Comparison of ENCODE assay signal across 7 mouse cellular contexts in the genomic region with DNA sequence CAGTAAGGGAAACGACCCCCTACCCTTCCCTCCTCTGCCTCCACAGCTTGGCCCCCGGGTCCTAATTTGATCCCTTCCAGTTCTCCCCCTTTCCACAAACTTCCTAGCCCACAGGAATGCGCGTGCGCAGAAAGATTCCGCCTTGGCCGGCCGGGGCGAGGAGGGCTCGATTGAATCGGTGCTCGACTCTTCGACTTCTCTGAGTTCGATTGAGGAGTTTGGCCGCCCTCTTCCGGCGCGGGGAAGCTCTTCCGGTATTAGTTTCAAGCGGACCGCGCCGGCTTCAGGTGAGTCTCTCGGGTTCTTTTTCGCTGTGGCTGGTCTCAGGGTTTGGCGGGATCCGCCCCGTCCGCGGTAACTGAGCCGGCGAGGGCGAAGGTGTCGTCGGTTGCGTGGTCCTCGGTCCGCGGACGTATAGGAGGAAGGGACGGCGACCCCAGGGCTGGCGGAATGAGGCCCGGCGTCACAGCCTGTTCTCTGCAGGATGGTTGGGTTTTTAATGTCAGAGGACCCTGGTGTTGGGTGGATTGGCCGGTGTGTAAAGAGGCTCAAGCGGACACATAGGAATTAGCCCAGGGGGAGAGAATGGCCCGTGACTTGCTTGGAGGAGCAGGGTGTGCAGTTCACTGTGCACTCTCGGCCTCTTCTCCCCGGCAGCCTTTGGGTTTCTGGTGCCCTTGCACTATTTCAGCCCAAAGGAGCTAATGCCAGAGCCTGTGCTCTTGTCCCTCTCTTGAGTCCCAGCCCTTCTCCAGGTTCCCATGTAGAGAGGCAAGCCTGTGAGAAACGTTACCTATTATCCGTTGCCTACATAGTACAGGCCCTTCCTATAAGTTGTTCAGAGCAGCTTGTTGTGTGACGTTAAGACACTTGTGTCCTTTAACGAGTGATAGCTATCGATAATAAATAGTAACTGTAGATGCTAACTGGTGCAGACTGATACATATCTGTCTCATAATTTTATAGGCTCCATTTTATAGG. TPM values are rescaled to one million over a fixed set of nuclear protein-coding genes. Genes with fewer than 3 reads are reported as not detected.
A peak's percentile ranks its signal among the peaks of the same experiment; 100 is the strongest.
DNase-seq lines count a peak whose midpoint lies in the region; ATAC-seq and TF ChIP-seq lines count a peak whose summit lies in the region.

A gene (plus strand): TSS at position 228 of the 981 bp plus-strand sequence.

- 1% methylated on average over 55 of the region's 55 CpGs for WGBS in embryonic facial prominence, embryonic 12.5 days
- 1% methylated on average over 55 of the region's 55 CpGs for WGBS in heart, adult 2 months
- 1% methylated on average over 55 of the region's 55 CpGs for WGBS in limb, embryonic 13.5 days
- WGBS in midbrain, embryonic 16.5 days = under 1% methylated on average over 55 of the region's 55 CpGs

- no peaks in the 10 kb centered on the region for H3K27me3 ChIP-seq in embryonic facial prominence, embryonic 12.5 days
- H3K27me3 ChIP-seq in heart, adult 2 months (ENCODE audit: control insufficient read depth, insufficient read depth, low read length) = no peaks in the 10 kb centered on the region
- H3K27me3 ChIP-seq in limb, embryonic 13.5 days = peaks cover 2% of the 10 kb centered on the region; the same call in 1 of the 2 replicates
- no peaks in the 10 kb centered on the region for H3K27me3 ChIP-seq in midbrain, embryonic 16.5 days (ENCODE audit: control insufficient read depth, insufficient read depth, low read depth, low read length)

- DNase-seq in adrenal gland, postnatal 25 days = peak; percentile 91
- peak; percentile 91 to 94 for DNase-seq in heart, adult 2 months
- peak; percentile 87 to 92 for DNase-seq in kidney, adult 8-10 months
- DNase-seq in spleen, postnatal 10 days (ENCODE audit: low spot score in 2 of 2) = peak; percentile 72 to 87

- H3K36me3 ChIP-seq in embryonic facial prominence, embryonic 12.5 days = peaks cover 26% of the 10 kb centered on the region
- peaks cover 16% of the 10 kb centered on the region for H3K36me3 ChIP-seq in heart, adult 2 months (ENCODE audit: control insufficient read depth, insufficient read depth, low read length)
- peaks cover 24% of the 10 kb centered on the region for H3K36me3 ChIP-seq in limb, embryonic 13.5 days
- no peaks in the 10 kb centered on the region for H3K36me3 ChIP-seq in midbrain, embryonic 16.5 days (ENCODE audit: control insufficient read depth, insufficient read depth, low read length)

- peaks cover 5% of the 10 kb centered on the region; the same call in 1 of the 2 replicates for H3K4me1 ChIP-seq in embryonic facial prominence, embryonic 12.5 days
- H3K4me1 ChIP-seq in heart, adult 2 months (ENCODE audit: control insufficient read depth, insufficient read depth, low read length) = peaks cover 5% of the 10 kb centered on the region
- H3K4me1 ChIP-seq in limb, embryonic 13.5 days = peaks cover 4% of the 10 kb centered on the region
- peaks cover 6% of the 10 kb centered on the region for H3K4me1 ChIP-seq in midbrain, embryonic 16.5 days (ENCODE audit: control insufficient read depth, insufficient read depth, low read length)

- H3K4me3 ChIP-seq in embryonic facial prominence, embryonic 12.5 days = peak within 1 kb of the TSS; percentile 97
- H3K4me3 ChIP-seq in heart, adult 2 months = peak within 1 kb of the TSS; percentile 99
- H3K4me3 ChIP-seq in limb, embryonic 13.5 days = peak within 1 kb of the TSS; percentile 97
- peak within 1 kb of the TSS; percentile 95 for H3K4me3 ChIP-seq in midbrain, embryonic 16.5 days (ENCODE audit: low read depth, low read length)

- 0 out of 2 replicates have a peak, but pooled peaks have one; percentile 47 for TF ChIP-seq EP300 in heart, adult 2 months (IDR thresholded peaks at IDR 0.05; ENCODE audit: insufficient read depth, low read depth, low read length)

- ATAC-seq in embryonic facial prominence, embryonic 12.5 days (ENCODE audit: insufficient number of reproducible peaks, insufficient read depth, low FRiP score, low TSS enrichment) = peak; percentile 91
- ATAC-seq in limb, embryonic 13.5 days (ENCODE audit: low FRiP score, low read depth) = peak; percentile 92
- peak; percentile 97 for ATAC-seq in midbrain, embryonic 16.5 days

- peak; percentile 52; the same call in 1 of the 2 replicates for TF ChIP-seq POLR2A in heart, adult 2 months (IDR thresholded peaks at IDR 0.05; ENCODE audit: insufficient read depth, low read depth, low read length)

- peaks cover 4% of the 10 kb centered on the region for H3K79me2 ChIP-seq in heart, adult 2 months (replicated peaks; ENCODE audit: control insufficient read depth, insufficient read depth, low read length)

- no peaks in the 10 kb centered on the region for H3K9me3 ChIP-seq in embryonic facial prominence, embryonic 12.5 days
- no peaks in the 10 kb centered on the region for H3K9me3 ChIP-seq in limb, embryonic 13.5 days
- no peaks in the 10 kb centered on the region for H3K9me3 ChIP-seq in midbrain, embryonic 16.5 days (replicated peaks; ENCODE audit: control insufficient read depth, low read length, poor library complexity, severe bottlenecking)

- H3K4me2 ChIP-seq in embryonic facial prominence, embryonic 12.5 days (replicated peaks) = peak within 1 kb of the TSS; percentile 71
- peak within 1 kb of the TSS; percentile 82 for H3K4me2 ChIP-seq in limb, embryonic 13.5 days (replicated peaks)
- peak within 1 kb of the TSS; percentile 89 for H3K4me2 ChIP-seq in midbrain, embryonic 16.5 days (ENCODE audit: low read length)

- peak within 1 kb of the TSS; percentile 85 for H3K9ac ChIP-seq in embryonic facial prominence, embryonic 12.5 days
- peak within 1 kb of the TSS; percentile 98 for H3K9ac ChIP-seq in heart, adult 2 months (ENCODE audit: low read depth, low read length)
- peak within 1 kb of the TSS; percentile 91 for H3K9ac ChIP-seq in limb, embryonic 13.5 days
- H3K9ac ChIP-seq in midbrain, embryonic 16.5 days (ENCODE audit: low read depth, low read length) = peak within 1 kb of the TSS; percentile 80

- no peak within 1 kb of the TSS for H3K27ac ChIP-seq in embryonic facial prominence, embryonic 12.5 days
- peak within 1 kb of the TSS; percentile 82 for H3K27ac ChIP-seq in heart, adult 2 months
- 0 out of 2 replicates have a peak within 1 kb of the TSS, but pooled peaks have one; percentile 33 for H3K27ac ChIP-seq in limb, embryonic 13.5 days
- peak within 1 kb of the TSS; percentile 51; the same call in 1 of the 2 replicates for H3K27ac ChIP-seq in midbrain, embryonic 16.5 days (ENCODE audit: low read length)

- intact Hi-C loops in heart, adult 2 months (cut with DNase I) = loop anchor here (2.0 to 10.0 kb wide), 2 partner anchors 162 to 188 kb away; a partner anchor contains a TSS

- TF ChIP-seq CTCF in heart, adult 2 months (IDR thresholded peaks at IDR 0.05) = peak; percentile 28

RNA-seq across cellular contexts. Expression of the gene that starts here (rescaled TPM):
- 44.4 and 47.1 TPM in 2 replicates for total RNA-seq in adrenal gland, postnatal 25 days (2021)
- 92.7 and 105 TPM in 2 replicates for polyA plus RNA-seq in embryonic facial prominence, embryonic 12.5 days (2016; fragmentation: Nextera tagmentation; extraction: Ambion mirVana)
- total RNA-seq in heart, adult 2 months (2021) = 10 to 100 TPM; 20.6 to 21.2 TPM
- polyA plus RNA-seq in heart, adult 2 months (2012; rRNA removed) = 3.9 and 7.8 TPM in 2 replicates
- 97.3 and 103 TPM in 2 replicates for polyA plus RNA-seq in limb, embryonic 13.5 days (2015; fragmentation: Nextera tagmentation; extraction: Ambion mirVana)
- polyA plus RNA-seq in midbrain, embryonic 16.5 days (2015; fragmentation: Nextera tagmentation; extraction: Ambion mirVana) = 47.5 and 51.3 TPM in 2 replicates
